Mouse (Mus musculus) embryonic stem cell, embryonic (primary cell): ENCODE data around the gene Col23a1.

Experiments
- CTCF ChIA-PET, 4 experiments: fragments of 300-600 bp in 2 of 4; fragments of 350-600 bp in 2 of 4; sonication (Branson Sonifier 250); formaldehyde crosslinking; loops; one replicate each; lab custom pipeline; 2022; ENCODE audit warnings: inconsistent platforms in 2 of 4; lab: Charles Lee
- POLR2A ChIA-PET, 4 experiments: fragments of 300-600 bp in 2 of 4; fragments of 350-600 bp in 2 of 4; sonication (Branson Sonifier 250); formaldehyde crosslinking; loops; one replicate each; lab custom pipeline; 2022; ENCODE audit warnings: antibody characterized with exemption in 4 of 4, inconsistent platforms in 1 of 4; lab: Charles Lee

The Col23a1 gene

DNA sequence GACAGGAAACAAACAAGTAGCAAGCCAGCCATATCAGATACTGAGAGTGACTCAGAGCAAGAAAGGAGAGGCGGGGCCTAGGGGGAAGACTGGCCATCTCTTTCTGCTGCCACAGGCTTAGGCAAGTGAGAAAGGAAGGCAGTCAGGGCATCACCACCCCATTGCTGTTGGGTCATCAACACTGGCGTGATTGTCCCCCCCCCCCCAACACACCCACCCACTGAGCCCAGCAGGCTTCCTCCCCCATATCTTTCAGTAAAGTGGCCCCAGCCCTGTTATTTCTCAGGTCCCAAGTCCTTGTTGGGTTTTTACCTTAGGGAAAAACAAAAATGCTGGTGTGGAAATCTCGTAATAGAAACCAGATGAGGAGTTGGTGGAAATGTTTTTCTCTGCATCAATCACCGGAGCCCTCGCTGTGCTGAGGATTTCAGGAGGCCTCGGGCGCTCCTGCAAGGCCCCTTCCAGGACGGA, 195.4 kb downstream of the Col23a1 start:
- ChIA-PET CTCF (interaction anchor here in 1 of 4 experiments (1.6 kb wide), 1 partner anchor 54 kb away, joined by 4 read pairs; no protein-coding TSS in a partner anchor), POLR2A (no interaction called here)

DNA sequence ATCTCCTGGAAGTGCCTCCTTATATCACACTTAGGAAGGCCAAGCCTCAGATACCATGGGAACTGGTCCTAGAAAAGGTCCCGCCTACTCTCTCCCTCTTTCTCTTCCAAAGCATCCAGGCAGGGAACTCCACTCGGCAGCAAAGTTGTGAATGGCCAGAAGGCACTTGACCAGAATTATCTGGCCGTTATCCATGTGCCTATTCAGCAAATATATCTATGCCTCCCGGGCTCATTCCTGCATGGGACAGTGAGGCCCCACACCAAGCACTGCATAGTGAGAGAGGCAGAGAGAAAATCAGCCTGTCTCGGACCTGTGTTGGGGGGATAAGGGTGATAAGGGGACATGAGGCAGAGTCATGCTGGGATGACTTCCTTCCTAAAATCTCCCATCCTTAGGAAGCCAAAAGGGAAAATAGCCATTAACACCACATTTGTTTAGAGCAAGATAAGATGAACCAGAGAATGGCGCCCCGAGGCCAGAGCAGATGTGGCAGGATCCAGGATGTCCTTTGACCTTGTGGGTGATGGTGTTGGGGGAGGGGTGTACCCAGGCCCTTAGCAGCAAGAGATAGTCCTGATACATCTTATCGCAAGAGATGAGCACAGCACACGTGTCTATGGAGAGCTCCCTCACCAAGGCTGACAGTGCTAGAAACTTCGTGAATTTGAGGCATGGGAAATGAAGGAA, 196.2 kb downstream of the Col23a1 start:
- POLR2A ChIA-PET = no interaction called here

DNA sequence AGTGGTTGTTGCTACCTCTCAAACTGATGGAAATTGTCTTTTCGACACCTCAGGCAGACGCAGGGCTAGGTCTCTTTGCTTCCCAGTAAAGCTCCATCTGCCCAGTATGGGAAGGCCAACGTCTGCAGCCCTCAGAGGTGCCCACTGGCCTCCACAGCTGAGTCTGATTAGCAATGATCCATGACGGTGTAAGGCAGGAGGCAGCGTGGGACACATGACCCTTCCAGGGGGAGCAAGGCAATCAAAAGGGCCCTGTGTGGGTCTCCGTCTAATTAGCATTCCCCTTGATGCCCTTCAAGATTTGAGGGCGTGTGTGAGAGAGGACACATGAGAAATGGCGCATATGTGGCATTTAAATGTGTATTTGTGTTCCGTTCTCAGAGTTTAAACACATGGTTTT, 199.1 kb downstream of the Col23a1 start:
- POLR2A ChIA-PET = no interaction called here
- CTCF ChIA-PET = interaction anchor here in 1 of 4 experiments (2.2 kb wide), 1 partner anchor 51 kb away, joined by 5 read pairs; no protein-coding TSS in a partner anchor

More for the DNA sequence above, 196.2 kb downstream of the Col23a1 start:
- CTCF ChIA-PET = no interaction called here

DNA sequence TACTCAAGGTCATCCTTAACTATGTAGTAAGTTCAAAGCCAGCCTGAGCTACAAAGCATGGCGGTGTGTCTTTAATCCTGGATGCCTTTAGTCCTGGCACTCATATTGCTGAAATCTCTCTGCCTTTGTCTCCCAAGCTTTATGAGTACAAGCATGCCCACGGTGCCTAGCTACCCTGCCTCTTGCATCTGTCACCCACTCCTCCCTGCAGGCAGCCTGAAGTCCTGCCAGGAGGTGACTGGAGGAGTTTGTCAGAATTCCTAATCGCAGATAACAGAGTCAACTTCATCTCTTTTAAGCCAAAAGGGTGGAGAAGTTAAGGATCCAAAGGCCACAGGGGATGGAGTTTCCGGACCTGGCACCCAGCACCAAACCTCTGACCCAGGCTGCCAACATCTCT, 203.7 kb downstream of the Col23a1 start:
- POLR2A ChIA-PET = interaction anchor here in 1 of 4 experiments (1.2 kb wide), 1 partner anchor 98 kb away, joined by 3 read pairs; no protein-coding TSS in a partner anchor
- CTCF ChIA-PET = no interaction called here

DNA sequence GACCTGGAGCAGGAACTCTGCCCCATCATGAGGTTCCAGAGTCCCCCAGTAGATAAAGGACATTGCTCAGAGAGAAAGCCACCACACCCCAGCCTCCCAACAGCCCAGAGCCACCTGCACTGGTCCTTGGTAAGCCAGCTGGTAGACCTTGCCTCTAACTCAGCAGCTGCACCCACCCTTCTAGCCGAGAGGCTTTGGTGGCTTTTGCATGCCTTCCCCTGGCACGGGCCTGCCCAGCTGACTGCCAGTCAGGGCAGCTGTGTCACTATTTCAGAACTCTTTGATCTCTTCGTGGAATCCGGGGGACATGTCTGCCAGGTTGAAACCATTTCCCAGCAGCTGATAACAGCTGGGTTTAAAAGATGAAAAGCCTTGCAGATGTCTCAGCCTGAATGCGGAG, 204.5 kb downstream of the Col23a1 start:
- ChIA-PET POLR2A (interaction anchor here in 1 of 4 experiments (0.7 kb wide), 1 partner anchor 28 kb away, joined by 7 read pairs; no protein-coding TSS in a partner anchor), CTCF (interaction anchor here in 2 of 4 experiments (1.0 to 1.3 kb wide), 2 partner anchors 22 to 45 kb away, joined by 5 to 6 read pairs; no protein-coding TSS in a partner anchor)

DNA sequence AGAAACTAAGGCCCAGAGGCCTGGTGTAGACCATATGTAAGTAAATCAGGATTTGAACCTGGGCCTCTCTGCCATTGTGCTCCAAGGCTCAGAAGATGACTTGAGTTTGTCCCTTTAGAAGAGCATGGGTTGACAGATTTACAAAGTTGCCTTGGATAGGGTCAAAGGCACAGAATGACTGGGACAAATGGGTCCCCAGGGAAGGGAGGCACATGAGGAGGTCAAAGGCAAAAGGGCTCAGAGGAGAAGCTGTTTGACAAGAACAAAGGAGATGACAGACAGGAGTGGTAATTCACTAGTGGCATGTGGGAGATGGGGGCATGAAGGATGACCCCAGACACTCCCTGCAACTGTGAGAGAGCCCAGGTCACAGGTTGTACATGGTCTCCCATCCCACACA, 210.1 kb downstream of the Col23a1 start:
- ChIA-PET CTCF (no interaction called here), POLR2A (no interaction called here)

DNA sequence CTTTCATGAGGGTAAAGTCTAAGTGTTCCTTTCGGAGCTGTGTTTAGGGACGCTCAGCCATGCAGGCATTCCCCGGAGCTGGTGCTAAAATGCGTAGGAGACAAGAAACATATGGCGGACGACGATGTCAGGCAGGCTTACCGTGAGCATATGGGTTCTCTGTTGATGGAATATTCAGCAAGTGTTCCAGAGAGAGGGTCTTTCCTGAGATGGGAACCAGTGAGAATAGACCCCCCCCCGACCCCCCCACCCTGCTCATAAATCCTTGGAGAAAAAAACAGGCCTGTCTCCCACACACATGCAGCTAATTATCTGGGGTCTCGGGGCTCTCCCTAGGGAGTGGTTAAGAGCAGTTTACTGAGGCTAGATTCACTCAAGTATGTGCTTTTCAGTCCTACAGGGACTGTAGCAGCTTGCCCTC, 212.7 kb downstream of the Col23a1 start:
- CTCF ChIA-PET = interaction anchor here in 3 of 4 experiments (0.6 to 0.9 kb wide), 4 partner anchors 14 to 748 kb away, joined by 3 to 4 read pairs (median 3); no protein-coding TSS in a partner anchor

DNA sequence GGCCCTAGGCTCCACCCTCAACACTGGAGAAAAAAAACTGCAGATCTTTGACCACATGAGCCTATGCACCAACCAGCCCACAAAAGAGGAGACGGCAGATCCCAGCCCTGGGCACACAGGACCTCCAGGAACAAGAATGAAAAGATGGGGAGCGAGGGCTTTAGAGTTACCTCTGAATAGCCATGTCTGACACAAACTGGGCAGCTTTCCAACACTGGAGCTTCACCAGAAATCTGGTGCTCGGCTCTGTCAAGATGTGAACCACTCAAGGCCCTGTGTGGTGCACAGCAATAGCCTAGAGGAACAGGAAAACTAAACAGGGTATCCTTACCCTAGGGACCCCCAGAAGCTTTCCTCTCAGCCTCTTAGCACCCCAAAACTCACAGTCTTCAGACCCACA, 215.2 kb downstream of the Col23a1 start:
- CTCF ChIA-PET = interaction anchor here in 1 of 4 experiments (0.6 kb wide), 1 partner anchor 1231 kb away, joined by 3 read pairs; no protein-coding TSS in a partner anchor
- POLR2A ChIA-PET = no interaction called here

More for the DNA sequence above, 212.7 kb downstream of the Col23a1 start:
- POLR2A ChIA-PET = interaction anchor here in 2 of 4 experiments (0.5 to 1.0 kb wide), 2 partner anchors 33 to 187 kb away, joined by 3 read pairs; no protein-coding TSS in a partner anchor

DNA sequence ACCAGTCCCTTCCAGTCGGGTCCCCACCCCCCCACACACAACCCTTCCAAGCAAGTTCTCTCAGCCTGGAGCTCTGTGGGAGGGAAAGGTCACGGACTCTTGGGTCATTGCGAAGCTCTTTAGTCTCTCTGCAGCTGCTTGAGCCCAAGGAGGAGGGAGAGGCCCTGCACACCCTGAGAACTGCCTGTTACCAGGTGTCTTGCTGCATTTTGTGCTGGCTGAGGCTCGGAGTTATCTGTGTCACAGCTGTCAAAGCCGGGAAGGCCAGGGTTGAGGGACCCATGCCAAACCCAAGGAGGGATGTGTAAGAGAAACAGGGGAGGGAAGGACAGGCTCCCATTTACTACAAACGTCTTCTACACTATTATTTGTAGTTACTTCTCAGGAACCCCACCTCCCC, 218.3 kb downstream of the Col23a1 start:
- CTCF ChIA-PET = interaction anchor here in 2 of 4 experiments (0.6 to 2.3 kb wide), 3 partner anchors 32 to 265 kb away, joined by 3 to 8 read pairs (median 5); no protein-coding TSS in a partner anchor
- POLR2A ChIA-PET = interaction anchor here in 1 of 4 experiments (0.5 kb wide), 1 partner anchor 1082 kb away, joined by 5 read pairs; no protein-coding TSS in a partner anchor

DNA sequence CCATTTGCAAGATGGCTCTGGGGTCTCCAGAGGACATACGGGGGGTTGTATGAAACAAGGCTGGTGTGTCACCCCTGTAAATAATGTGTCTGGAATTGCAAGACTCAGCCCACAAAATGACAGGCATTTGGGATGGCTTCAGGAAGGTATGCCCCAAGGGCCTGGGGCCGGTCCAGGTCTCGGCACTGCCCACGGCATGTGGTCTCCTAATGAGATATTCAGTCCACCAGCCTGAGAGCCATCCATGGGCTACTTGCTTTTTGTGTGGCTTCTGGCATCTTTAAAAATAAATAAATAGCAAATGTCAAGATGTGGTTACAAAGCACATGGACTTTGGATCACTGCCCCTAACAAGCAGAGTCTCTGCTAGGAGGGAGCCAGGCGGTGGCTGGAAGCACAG, 219.5 kb downstream of the Col23a1 start:
- ChIA-PET POLR2A (interaction anchor here in 1 of 4 experiments (0.8 kb wide), 1 partner anchor 12 kb away, joined by 3 read pairs; no protein-coding TSS in a partner anchor), CTCF (interaction anchor here in 2 of 4 experiments (0.6 to 1.1 kb wide), 2 partner anchors 9 to 737 kb away, joined by 3 to 4 read pairs; no protein-coding TSS in a partner anchor)

DNA sequence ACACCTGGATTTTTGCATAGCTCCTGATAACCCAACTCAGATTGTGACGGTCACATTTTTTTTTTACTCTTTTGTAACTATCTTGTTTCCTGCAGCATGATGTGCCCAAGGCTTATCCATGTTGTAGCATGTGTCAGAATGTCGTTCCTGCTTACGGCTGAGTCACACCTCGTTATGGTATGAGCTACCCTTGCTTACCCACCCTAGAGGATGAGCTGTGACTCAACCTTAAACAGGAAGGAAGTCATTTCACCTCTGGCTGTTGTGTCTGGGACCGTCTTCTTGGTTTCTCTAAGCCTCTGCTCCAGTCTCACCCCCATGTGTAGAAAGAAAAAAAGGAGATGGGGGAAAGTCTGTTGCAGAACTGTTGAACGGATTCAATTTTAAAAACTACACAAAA, 223.3 kb downstream of the Col23a1 start:
- POLR2A ChIA-PET = interaction anchor here in 1 of 4 experiments (0.5 kb wide), 1 partner anchor 251 kb away, joined by 3 read pairs; the partner anchor contains the start of genes Sar1b and Sec24a

DNA sequence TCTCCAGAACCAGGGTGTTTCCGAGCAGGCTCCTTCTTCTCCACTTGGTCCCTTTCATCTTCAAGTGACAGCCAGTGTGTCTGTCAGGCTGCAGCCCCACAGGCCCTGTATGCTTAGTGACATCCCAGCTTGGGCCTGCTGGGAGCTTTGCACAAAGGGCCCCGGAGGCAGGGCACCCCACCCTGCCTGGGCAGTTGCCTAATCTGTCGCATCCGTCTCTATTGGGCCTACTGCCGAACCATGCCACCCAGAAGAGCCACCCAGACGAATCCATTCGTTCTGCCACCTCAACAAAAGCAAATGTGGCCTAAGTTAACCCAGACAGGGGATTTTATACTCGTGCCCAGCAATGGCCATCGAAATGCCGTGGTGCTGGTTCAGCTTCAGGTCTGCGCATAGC, 225.6 kb downstream of the Col23a1 start:
- CTCF ChIA-PET = interaction anchor here in 1 of 4 experiments (1.4 kb wide), 1 partner anchor 24 kb away, joined by 3 read pairs; no protein-coding TSS in a partner anchor
- POLR2A ChIA-PET = no interaction called here

More for the DNA sequence above, 223.3 kb downstream of the Col23a1 start:
- CTCF ChIA-PET = interaction anchor here in 2 of 4 experiments (0.7 to 1.3 kb wide), 2 partner anchors 27 to 322 kb away, joined by 3 to 4 read pairs; no protein-coding TSS in a partner anchor

DNA sequence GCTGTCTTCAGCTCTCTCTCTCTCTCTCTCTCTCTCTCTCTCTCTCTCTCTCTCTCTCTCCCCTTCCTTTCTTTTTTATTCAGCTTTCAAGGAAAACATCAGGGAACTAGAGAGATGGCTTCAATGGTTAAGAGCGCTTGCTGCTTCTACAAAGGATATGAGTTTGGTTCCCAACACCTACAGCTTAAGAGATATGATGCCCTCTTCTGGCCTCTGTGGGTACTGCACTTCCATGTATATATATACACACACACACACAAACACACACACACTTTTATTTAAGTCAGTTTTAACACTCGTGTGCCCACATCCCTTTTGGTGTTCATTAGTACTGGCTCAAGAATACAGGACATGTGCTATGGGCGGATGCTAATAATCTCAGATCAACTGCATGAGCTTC, 228.4 kb downstream of the Col23a1 start:
- CTCF ChIA-PET = interaction anchor here in 3 of 4 experiments (0.5 to 1.5 kb wide), 13 partner anchors 9 to 1075 kb away, joined by 3 to 9 read pairs (median 4); partner anchors contain the start of gene Col23a1 (in 3 of the 3)
- POLR2A ChIA-PET = interaction anchor here in 1 of 4 experiments (0.8 kb wide), 2 partner anchors 22 to 89 kb away, joined by 3 to 4 read pairs; partner anchors contain the start of gene Hnrnpab

DNA sequence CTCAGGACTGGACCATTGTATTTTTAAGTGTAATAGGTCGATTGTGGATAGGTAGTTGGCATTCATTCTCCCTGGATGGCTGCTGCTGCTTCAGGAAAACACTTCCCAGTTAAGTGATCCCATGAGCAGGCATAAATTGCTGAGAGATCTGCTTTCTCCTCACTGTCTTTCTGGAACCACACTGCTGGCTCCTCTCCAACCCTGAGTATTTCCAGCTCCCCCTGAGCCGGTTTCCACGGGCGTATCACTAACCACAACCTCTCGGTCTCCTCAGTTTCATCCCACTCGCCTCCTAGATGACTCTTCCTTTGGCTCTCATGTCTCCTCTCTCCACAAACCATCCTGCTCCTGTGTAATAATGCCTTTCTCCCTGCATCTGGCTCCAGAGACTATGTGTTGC, 228.9 kb downstream of the Col23a1 start:
- ChIA-PET CTCF (interaction anchor here in 3 of 4 experiments (0.7 to 1.4 kb wide), 6 partner anchors 21 to 1076 kb away, joined by 3 to 5 read pairs (median 4); partner anchors contain the start of gene Col23a1 (in 1 of the 3)), POLR2A (interaction anchor here in 1 of 4 experiments (0.8 kb wide), 2 partner anchors 21 to 88 kb away, joined by 3 to 4 read pairs; partner anchors contain the start of gene Hnrnpab)

DNA sequence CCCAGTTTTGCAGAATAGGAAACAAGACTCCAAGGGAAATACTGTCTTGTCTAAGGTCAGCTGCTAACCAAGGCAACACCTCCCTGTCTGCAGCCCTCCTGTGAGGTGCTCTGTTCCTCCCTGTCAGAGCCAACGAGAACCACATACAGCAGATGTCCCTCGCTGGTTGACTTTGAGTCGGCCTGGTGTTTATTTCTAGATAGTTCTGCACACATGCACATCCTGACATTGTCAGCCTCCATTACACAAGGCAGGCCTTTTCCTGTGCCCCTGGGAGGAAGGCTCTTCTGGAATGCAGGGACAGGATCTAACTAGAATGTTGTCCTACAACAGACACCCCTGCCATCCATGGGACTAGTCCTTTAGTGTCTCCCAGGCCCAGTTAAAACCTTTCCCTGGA, 231.7 kb downstream of the Col23a1 start:
- ChIA-PET POLR2A (no interaction called here), CTCF (interaction anchor here in 2 of 4 experiments (0.7 to 1.7 kb wide), 2 partner anchors 18 to 232 kb away, joined by 4 to 7 read pairs; partner anchors contain the start of gene Col23a1 (in 1 of the 2))

DNA sequence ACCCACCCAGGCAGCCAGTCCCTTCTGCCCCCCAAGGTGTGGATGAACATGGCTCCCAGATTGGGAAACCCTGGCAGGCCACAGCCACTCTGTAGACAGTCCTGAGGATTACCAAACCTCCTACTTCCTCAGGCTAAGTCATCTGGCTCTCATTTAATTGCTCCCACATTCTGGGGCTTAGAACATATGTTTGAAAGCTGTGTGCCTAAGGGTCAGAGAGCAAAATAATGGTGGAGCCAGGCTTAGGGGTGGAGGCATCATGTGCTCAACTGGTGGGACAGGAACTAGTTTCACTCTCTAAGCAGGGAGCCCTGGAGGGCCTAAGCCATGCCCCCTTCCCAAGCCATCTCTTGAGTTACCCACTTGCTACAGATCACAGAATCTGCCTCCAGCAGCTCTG, 233.5 kb downstream of the Col23a1 start:
- POLR2A ChIA-PET = interaction anchor here in 1 of 4 experiments (1.4 kb wide), 1 partner anchor 172 kb away, joined by 3 read pairs; no protein-coding TSS in a partner anchor

DNA sequence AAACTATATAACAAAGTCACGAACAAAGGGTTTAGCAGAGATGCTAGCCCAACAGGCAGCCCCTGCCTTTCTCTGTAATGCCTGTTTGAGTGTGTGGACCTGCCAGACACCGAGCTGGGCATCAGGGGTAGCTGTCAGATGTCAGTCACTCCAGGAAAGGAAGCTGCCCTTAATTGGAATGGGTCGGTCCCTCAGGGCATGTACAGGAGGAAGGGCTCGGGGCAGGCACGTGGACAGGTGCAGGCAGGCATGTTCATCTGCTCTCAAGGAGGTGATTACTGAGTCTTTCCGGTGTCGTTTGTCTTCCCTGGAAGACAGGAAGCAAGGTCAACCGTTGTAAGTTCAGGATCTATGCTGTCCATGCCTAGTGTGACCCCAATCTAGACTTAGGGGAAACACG, 233.9 kb downstream of the Col23a1 start:
- ChIA-PET CTCF (no interaction called here), POLR2A (interaction anchor here in 2 of 4 experiments (0.6 to 1.4 kb wide), 2 partner anchors 173 to 297 kb away, joined by 3 to 4 read pairs; no protein-coding TSS in a partner anchor)

More for the DNA sequence above, 233.5 kb downstream of the Col23a1 start:
- CTCF ChIA-PET = interaction anchor here in 1 of 4 experiments (0.6 kb wide), 1 partner anchor 79 kb away, joined by 3 read pairs; no protein-coding TSS in a partner anchor

DNA sequence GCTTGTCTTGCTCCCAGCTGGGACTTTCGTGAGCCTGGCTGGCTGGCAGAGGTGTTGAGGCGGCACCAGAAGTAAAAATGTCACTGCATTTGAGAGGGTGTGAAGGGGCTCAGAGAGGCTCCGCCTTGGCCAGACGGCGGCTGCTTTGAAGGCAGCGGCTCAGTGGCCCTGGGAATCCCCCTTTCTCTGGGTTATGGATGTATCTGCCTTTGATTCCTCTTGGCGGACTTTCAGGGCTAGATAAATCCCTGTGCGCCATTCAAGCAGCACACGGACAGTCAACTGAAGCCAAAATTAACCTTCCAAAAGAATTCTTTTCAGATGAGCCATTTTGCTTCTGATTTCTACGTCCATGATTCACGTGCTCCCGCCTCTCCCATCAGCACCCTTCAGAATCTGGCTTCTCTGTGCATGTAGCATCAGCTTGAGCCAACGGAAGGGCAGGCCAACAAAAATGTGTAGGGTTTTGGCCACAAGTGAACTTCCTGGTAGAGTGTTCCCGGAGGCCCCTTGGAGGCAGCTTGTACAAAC, 237.0 kb downstream of the Col23a1 start:
- ChIA-PET CTCF (interaction anchor here in 3 of 4 experiments (0.6 to 4.0 kb wide), 7 partner anchors 9 to 328 kb away, joined by 3 to 19 read pairs (median 3); partner anchors contain the start of gene Col23a1 (in 1 of the 3)), POLR2A (interaction anchor here in 2 of 4 experiments (0.9 to 1.6 kb wide), 3 partner anchors 58 to 237 kb away, joined by 3 to 4 read pairs (median 3); partner anchors contain the start of genes Col23a1 (in 1 of the 2) and Phykpl (in 1 of the 2))
